Comparison of ENCODE assay signal across 17 mouse cellular contexts in the genomic region with DNA sequence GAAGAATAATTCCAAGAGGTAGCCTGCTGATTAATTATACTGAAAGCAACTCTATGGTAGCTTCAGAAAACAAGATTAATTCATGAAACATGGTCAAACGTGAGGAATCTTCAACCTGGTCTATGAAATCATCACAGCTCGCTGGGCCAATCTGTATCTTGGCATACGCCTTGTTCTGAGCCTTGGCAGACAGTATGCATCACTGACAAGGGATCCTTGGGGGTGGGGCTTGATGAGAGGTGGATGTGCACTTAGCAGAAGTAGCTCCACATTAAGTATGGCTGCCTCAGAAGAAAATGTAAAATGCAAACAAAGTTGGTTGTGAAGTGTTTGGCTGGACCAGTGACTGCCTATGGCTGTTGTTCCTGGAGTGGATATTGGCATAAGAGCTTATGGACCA.
"Had no signal": no experiment of that assay in that cellular context is flagged by ENCODE, and none has a peak within 500 bp of the region (broad histone marks: within the 10 kb centered on the region; RNA-seq: fewer than 3 reads in every experiment).

No protein-coding gene starts in this region.

- H3K27ac ChIP-seq: layer of hippocampus, adult 2 months; limb, embryonic 10.5 days; liver, embryonic 15.5 days; neural tube, embryonic 12.5 days had no signal

- DNase-seq: kidney, adult 9 months; kidney, postnatal 10 days; kidney, postnatal 4 days; lung, adult 2 months; lung, postnatal 36 days; midbrain, embryonic 14.5 days; retina, postnatal 1 day; right cerebral cortex, postnatal 4 days; spleen, adult 18-20 months; thymus, adult 18-20 months; thymus, postnatal 14 days had no signal

- H3K36me3 ChIP-seq: limb, embryonic 10.5 days; liver, embryonic 15.5 days; neural tube, embryonic 12.5 days had no signal

- ATAC-seq: lung, postnatal 0 days had no signal

- H3K4me1 ChIP-seq: limb, embryonic 10.5 days; liver, embryonic 15.5 days; neural tube, embryonic 12.5 days had no signal

- H3K27me3 ChIP-seq: liver, embryonic 15.5 days; neural tube, embryonic 12.5 days had no signal

- H3K4me3 ChIP-seq: layer of hippocampus, adult 2 months; limb, embryonic 10.5 days; liver, embryonic 15.5 days; neural tube, embryonic 12.5 days had no signal

- H3K9ac ChIP-seq: liver, embryonic 15.5 days; neural tube, embryonic 12.5 days had no signal

- H3K4me2 ChIP-seq: liver, embryonic 11.5 days; liver, embryonic 15.5 days; neural tube, embryonic 12.5 days had no signal

- H3K9me3 ChIP-seq: limb, embryonic 10.5 days; liver, embryonic 15.5 days; neural tube, embryonic 12.5 days had no signal
